Mouse (Mus musculus): ENCODE results near the gene Pxk.

DNA sequence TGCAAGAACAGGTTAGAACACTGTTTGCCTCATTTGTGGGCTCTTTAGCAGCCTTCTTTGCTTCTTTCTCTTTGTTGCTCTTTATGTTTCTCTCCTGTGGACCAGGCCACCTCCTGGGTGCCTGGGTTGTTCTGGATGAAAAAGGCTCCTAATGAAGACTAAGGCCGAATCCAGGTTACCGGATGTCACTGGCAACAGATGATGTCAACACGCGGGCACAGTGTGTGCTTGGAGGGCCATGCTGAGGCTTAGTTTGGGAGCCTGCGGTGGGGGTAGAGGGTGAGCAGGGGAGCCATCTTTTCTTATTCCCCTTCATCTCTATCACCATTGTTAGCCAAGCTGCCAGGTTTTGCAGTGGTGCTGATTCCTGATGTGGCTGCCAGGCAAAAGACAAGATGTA lies 109.5 kb downstream of the Pxk start:
- TF ChIP-seq CTCF (IDR thresholded peaks at IDR 0.05; ENCODE audit: borderline replicate concordance, insufficient read depth, low read depth, low read length) (no peak), POLR2A (IDR thresholded peaks at IDR 0.05; ENCODE audit: borderline replicate concordance, insufficient read depth, low read length) (no peak)

Data from cerebellum, adult 2 months (tissue).